Mouse (Mus musculus): ENCODE results near the gene Nav3.
A peak's percentile ranks its signal among the peaks of the same experiment; 100 is the strongest.

The Nav3 gene

DNA sequence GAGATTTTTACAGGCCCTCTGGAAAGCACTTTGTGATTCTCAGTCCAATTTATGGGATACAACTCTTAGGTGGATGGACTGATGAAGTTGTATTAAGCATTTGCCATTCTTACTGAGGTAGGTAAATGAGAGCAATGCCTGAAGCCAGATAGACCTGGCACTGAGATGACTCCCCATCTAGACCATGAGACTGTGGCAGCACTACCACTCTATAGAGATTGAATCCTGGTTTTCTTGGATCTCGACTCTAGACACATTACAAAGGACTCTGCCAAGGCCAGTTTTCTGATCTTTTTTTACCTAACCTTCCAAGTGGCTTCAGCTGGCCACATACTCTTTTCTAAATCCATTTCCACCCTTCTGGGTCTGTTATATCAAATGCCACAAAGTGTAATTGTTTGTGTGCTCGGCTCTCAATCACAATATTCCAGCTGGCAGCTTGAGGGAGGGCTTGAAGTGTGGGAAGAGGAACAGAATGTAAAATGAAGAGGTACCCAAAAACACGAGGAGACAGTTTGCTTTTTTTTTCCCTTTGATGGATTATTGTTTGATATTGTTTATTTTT, 756.2 kb downstream of the Nav3 start:
- DNase-seq (ENCODE audit: low read depth, low spot score), result no peak

DNA sequence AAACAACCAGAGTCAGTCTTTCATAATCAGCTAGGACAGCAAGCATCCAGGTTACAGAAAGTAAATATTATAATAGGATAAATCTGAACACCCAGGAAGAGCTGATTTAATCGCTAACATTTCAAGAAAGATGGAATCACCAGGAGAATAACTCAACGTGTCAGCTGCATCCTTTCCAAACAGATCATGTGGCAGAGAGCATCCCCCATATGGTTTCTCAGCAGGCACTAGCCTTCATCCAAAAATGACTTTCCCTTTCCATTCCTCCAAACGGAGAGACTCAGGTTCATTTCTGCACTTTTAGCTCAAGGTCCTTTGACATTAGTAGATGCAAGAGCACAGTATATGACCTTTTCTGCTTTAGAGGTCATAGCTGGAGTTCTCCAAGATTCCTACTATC, 765.4 kb downstream of the Nav3 start:
- DNase-seq (ENCODE audit: low read depth, low spot score), result no peak

DNA sequence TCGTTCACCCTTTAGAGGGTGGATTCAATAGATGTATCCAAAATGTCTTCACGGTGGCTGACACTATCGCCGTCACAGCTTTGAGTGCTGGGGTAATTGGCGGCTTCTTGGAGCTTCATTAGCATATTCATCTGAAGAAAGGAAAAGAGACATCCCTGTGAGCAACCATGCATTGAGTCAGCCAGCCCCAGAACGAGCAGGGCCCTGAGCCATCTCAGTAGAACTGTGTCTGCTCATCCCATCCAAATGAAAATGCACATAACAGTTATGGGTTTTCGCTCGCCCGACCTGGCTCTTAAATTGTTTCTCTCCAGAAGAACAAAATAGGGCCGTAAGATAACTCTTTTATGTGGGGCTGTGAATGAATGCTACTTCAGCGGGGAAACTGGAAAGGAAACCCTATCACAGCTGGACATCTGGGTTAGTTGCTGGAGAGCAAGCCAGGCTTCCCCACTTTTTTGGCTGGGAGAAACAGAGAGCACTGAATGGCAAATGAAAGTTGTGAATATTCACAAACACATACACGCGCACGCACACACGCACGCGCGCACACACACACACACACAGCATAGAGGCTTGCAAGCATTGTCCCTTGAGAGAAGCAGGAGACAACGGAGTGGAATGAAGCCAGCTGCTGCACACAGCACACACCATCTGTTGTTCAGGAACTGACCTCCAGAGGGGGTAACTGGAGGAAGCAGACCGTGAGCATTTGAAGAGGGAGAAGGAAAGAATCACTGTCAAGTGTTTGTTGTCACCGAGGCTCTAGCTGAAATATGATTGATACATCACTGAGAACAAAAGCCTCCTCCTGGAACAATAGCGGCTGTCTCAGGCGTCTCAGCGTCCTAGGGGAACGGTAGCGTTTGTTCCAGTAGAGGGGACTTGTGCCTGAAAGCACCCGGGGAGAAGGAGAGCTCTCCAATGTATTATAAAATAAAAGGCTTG, 771.6 kb downstream of the Nav3 start:
- peak; percentile 59 for DNase-seq (ENCODE audit: low read depth, low spot score)

DNA sequence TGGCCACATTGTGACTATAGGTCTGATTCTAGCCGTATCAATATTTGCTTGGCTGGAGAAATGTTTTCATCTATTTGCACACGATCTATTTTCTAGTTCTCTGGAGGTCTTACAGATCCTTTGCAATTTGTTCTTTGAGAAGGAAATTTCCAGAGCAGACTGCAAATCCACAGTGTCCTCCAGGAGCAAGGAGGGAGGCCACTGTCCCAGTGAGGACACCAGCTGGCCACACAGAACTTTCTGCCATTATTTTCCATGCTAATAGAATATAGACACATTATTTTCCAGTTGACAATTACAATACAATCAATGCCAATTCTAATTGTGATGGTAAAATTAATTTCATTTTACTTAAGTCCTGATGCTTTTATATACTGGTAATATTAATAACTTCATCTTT, 783.1 kb downstream of the Nav3 start:
- DNase-seq (ENCODE audit: low read depth, low spot score), result no peak

DNA sequence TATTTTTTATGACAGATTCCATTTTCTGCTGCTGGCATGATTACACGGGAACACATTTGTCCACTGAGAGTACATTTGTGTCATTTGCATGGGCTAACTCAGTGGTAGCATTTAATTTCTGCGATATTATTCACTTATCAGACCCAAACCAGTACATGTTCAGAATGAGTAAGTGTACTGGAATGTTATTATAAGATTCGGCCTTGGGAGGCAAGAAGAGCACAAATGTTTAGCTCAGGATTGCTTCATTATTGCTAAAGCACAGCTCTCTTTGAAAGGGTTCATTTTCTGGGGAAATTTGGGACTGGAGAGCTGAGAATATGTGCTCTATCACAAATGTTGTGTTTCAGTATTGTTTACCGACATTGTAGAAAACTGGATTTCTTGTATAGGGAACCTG, 788.6 kb downstream of the Nav3 start:
- DNase-seq (ENCODE audit: low read depth, low spot score), result no peak

DNA sequence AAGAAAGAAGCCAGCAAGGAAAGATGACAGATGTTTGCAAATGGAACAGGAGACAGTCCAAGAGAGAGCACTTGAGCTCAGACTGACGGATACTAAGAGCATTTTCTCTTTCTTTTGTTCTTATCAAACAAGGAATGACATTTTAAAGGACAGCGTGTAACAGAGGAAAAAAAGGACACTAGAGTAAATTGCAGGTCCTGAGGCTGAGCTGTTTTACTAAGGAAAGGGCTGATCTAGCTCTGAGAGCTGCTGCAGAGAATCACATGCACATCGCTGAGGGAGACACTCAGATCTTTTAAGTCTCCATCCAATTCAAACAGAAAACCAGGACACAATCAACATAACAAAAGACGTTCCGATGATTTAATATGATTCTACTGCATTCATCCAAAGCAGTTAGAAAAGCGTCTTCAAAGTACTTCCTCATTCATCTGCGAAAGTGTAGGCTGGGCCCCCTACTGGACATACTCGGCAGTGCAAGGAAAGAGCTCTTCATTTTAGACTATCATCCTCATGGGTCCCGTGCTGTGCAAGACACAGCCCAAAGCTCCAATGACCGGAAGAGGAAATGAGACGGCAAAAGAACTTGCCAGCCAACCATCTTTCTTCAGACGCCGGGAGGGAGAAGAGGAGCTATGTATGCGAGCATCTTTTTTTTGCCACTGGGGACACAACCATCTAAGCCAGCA, 791.2 kb downstream of the Nav3 start:
- peak; percentile 76 for DNase-seq (ENCODE audit: low read depth, low spot score)

DNA sequence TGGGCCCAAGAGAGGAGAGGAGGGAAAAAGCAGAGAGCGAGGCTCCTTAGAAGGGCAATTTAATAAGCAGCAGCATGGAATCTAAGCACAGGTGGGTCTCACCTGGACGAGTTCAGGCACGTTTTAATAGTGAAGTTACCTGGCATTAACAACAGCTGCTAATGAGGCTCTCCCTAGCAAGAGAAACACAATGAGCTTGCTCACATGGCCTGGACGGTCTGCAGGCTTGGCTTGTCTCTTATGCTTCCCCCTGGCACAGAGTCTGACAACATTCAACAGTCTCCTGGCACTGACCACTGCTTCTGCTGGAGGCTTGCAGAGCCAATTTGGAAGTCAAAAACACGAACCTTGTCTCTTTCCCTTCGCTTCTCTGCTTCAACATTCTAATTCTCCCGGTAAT, 804.5 kb downstream of the Nav3 start:
- DNase-seq (ENCODE audit: low read depth, low spot score), result no peak

DNA sequence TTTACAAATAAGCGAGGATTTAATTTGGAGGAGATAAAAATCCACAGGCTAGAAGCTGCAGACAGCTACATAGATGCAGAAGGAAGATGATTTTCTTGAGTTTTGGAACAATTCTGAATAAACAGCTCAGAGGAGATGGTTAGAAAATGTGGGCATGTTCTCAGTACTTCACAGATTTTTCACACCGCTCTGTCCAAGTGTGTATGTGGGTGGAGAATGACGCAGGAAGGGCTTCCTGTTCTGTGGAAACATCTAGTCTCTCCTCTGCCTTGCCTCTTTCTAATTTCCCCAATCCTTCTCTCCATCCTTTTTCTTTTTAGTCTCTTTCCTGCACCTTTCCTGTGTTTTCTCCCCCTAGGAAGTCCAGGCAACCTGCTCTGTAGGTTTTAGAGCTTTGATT, 812.4 kb downstream of the Nav3 start:
- DNase-seq (ENCODE audit: low read depth, low spot score), result no peak

DNA sequence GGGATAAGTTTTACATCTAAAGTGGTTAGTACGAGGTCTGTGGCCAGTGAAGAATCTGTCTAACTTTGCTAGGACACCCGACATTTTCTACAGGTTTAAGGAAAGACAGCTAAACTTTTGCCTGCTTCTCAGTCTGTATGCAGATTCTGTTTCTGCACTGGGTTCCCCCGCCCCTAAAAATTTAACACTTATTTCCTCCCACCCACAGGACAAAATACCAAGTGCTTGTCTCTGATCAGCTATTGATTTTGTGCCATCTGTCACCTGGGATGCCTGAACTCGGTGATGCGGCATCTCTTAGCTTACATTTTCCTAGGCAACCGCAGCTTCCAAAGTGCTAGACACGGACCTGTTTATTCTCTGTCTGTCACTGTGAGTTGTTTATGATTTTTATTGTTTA, 814.2 kb downstream of the Nav3 start:
- DNase-seq (ENCODE audit: low read depth, low spot score), result no peak

DNA sequence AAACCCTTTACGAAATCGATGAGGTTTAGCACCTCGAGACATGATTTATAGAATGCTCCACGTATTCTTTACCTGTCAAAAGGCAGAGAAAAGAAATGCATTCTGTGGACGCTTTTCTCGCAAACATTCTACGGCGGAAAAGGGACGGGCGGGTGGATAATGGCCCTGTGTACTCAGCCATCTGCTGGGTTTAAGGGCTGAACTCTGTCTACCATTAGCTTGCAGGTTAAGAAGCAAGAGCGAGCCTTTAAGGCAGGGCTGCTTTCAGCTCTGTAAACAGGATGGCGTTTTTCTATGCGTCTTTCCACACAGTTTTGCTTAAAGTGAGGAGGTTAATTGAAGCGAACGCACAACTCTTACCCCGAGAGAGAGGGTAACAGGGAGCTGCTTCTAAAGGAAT, 818.3 kb downstream of the Nav3 start:
- peak; percentile 2 for DNase-seq (ENCODE audit: low read depth, low spot score)

All from ZHBTc4 (cell line).